ENCODE assay signal across 34 mouse cellular contexts in genomic region chr17:24608370-24608769, GRCm38 (mm10). TPM values are rescaled to one million over a fixed set of nuclear protein-coding genes. Genes with fewer than 3 reads are reported as not detected.
DNase-seq lines count a peak whose midpoint lies in the region; ATAC-seq lines count a peak whose summit lies in the region.
"Had no signal": no experiment of that assay in that cellular context is flagged by ENCODE, and none has a peak within 500 bp of the region (broad histone marks: within the 10 kb centered on the region; RNA-seq: fewer than 3 reads in every experiment).

No protein-coding gene starts in this region.

- ATAC-seq in liver, embryonic 13.5 days (ENCODE audit: low read depth) = peak; percentile 67
- ATAC-seq in liver, embryonic 16.5 days (ENCODE audit: low read depth) = peak; percentile 68
- ATAC-seq in megakaryocyte-erythroid progenitor cell, adult 5-6 weeks (replicated peaks; ENCODE audit: low FRiP score, low TSS enrichment, poor library complexity, severe bottlenecking) = peak; percentile 53
- no peak for ATAC-seq in forebrain, embryonic 14.5 days
- ATAC-seq: CD4-positive, CD25-positive, alpha-beta regulatory T cell, adult 4 months; forebrain, embryonic 13.5 days; forebrain, postnatal 0 days; hindbrain, embryonic 16.5 days had no signal

- H3K27me3 ChIP-seq in liver, embryonic 13.5 days = no peaks in the 10 kb centered on the region
- H3K27me3 ChIP-seq in liver, embryonic 16.5 days (ENCODE audit: control insufficient read depth, insufficient read depth, low read depth, low read length) = no peaks in the 10 kb centered on the region
- H3K27me3 ChIP-seq in forebrain, embryonic 14.5 days (replicated peaks; ENCODE audit: control insufficient read depth, insufficient read depth, low read length) = no peaks in the 10 kb centered on the region
- H3K27me3 ChIP-seq: embryonic facial prominence, embryonic 13.5 days; forebrain, embryonic 13.5 days; hindbrain, embryonic 13.5 days had no signal

- H3K27ac ChIP-seq in liver, embryonic 13.5 days = peak overlapping the region; percentile 90
- peak overlapping the region; percentile 71 for H3K27ac ChIP-seq in liver, embryonic 16.5 days (ENCODE audit: low read length)
- no peak overlapping the region for H3K27ac ChIP-seq in forebrain, embryonic 14.5 days (ENCODE audit: low read depth, low read length)
- H3K27ac ChIP-seq: embryonic facial prominence, embryonic 10.5 days; embryonic facial prominence, embryonic 13.5 days; forebrain, embryonic 10.5 days; forebrain, embryonic 13.5 days; gastrocnemius, adult 2 months; hindbrain, embryonic 10.5 days; hindbrain, embryonic 13.5 days had no signal

- peaks cover 71% of the 10 kb centered on the region for H3K4me1 ChIP-seq in liver, embryonic 13.5 days (replicated peaks)
- H3K4me1 ChIP-seq in liver, embryonic 16.5 days (ENCODE audit: control insufficient read depth, low read depth, low read length) = peaks cover 48% of the 10 kb centered on the region
- no peaks in the 10 kb centered on the region for H3K4me1 ChIP-seq in forebrain, embryonic 14.5 days (ENCODE audit: control insufficient read depth, insufficient read depth, low read length)
- H3K4me1 ChIP-seq: embryonic facial prominence, embryonic 10.5 days; embryonic facial prominence, embryonic 13.5 days; forebrain, embryonic 10.5 days; forebrain, embryonic 13.5 days; hindbrain, embryonic 10.5 days; hindbrain, embryonic 13.5 days had no signal

- no peak overlapping the region for H3K4me3 ChIP-seq in liver, embryonic 13.5 days (replicated peaks)
- H3K4me3 ChIP-seq in liver, embryonic 16.5 days (ENCODE audit: low read depth, low read length) = no peak overlapping the region
- H3K4me3 ChIP-seq in forebrain, embryonic 14.5 days (ENCODE audit: low read depth, low read length) = no peak overlapping the region
- H3K4me3 ChIP-seq: embryonic facial prominence, embryonic 10.5 days; embryonic facial prominence, embryonic 13.5 days; forebrain, embryonic 10.5 days; forebrain, embryonic 13.5 days; gastrocnemius, adult 2 months; hindbrain, embryonic 10.5 days; hindbrain, embryonic 13.5 days had no signal

- peak overlapping the region; percentile 57 for H3K9ac ChIP-seq in liver, embryonic 13.5 days
- no peak overlapping the region for H3K9ac ChIP-seq in liver, embryonic 16.5 days (ENCODE audit: low read depth, low read length)
- no peak overlapping the region for H3K9ac ChIP-seq in forebrain, embryonic 14.5 days (ENCODE audit: low read length)
- H3K9ac ChIP-seq: embryonic facial prominence, embryonic 13.5 days; forebrain, embryonic 13.5 days; forebrain, postnatal 0 days; hindbrain, embryonic 13.5 days had no signal

- DNase-seq in liver = peak; percentile 47
- DNase-seq in liver, embryonic 13.5 days = no peak
- DNase-seq in adrenal gland, adult (ENCODE audit: inconsistent age in 2 of 2, low spot score in 1 of 2) = no peak
- no peak for DNase-seq in ovary, postnatal 36 days (ENCODE audit: low spot score)
- no peak for DNase-seq in forebrain, embryonic 14.5 days (ENCODE audit: low spot score)
- no peak for DNase-seq in heart, postnatal 4 days
- DNase-seq: adrenal gland, adult 8-10 months; adrenal gland, postnatal 25 days; cerebellum, adult 11 months; cerebellum, adult 9-11 months; cerebellum, postnatal 36 days; embryo, embryonic 11 days; forebrain, postnatal 0 days; gastrocnemius, adult 2 months; gastrocnemius, postnatal 14 days had no signal

- 35% methylated on average over 4 of the region's 4 CpGs for WGBS in liver, embryonic 13.5 days (ENCODE audit: insufficient replicate concordance)
- 35% methylated on average over 4 of the region's 4 CpGs for WGBS in liver, embryonic 16.5 days (ENCODE audit: insufficient replicate concordance)
- 92% methylated on average over 4 of the region's 4 CpGs for WGBS in forebrain, embryonic 14.5 days

- peaks cover 57% of the 10 kb centered on the region for H3K36me3 ChIP-seq in liver, embryonic 13.5 days
- H3K36me3 ChIP-seq in liver, embryonic 16.5 days (ENCODE audit: control insufficient read depth, insufficient read depth) = peaks cover under 1% of the 10 kb centered on the region
- H3K36me3 ChIP-seq in forebrain, embryonic 14.5 days (ENCODE audit: control insufficient read depth, insufficient read depth, low read length) = peaks cover 66% of the 10 kb centered on the region

- H3K4me2 ChIP-seq in liver, embryonic 13.5 days = peak overlapping the region; percentile 44
- peak overlapping the region; percentile 6 for H3K4me2 ChIP-seq in liver, embryonic 16.5 days (ENCODE audit: low read depth, low read length)
- H3K4me2 ChIP-seq in forebrain, embryonic 14.5 days (ENCODE audit: low read length) = no peak overlapping the region
- H3K4me2 ChIP-seq: embryonic facial prominence, embryonic 13.5 days; forebrain, embryonic 13.5 days; heart, embryonic 11.5 days; hindbrain, embryonic 13.5 days had no signal

- no peaks in the 10 kb centered on the region for H3K9me3 ChIP-seq in liver, embryonic 13.5 days (replicated peaks)
- no peaks in the 10 kb centered on the region for H3K9me3 ChIP-seq in liver, embryonic 16.5 days (replicated peaks; ENCODE audit: control insufficient read depth, low read length)
- H3K9me3 ChIP-seq in forebrain, embryonic 14.5 days (replicated peaks; ENCODE audit: control insufficient read depth, low read length) = no peaks in the 10 kb centered on the region
- H3K9me3 ChIP-seq: embryonic facial prominence, embryonic 10.5 days; embryonic facial prominence, embryonic 13.5 days; forebrain, embryonic 10.5 days; forebrain, embryonic 13.5 days; hindbrain, embryonic 10.5 days; hindbrain, embryonic 13.5 days had no signal

RNA-seq across cellular contexts. Expression of gene Tsc2, which starts 24.1 kb away (rescaled TPM):
- 18.6 and 22.4 TPM in 2 replicates for polyA plus RNA-seq in liver, embryonic 13.5 days (2015; fragmentation: Nextera tagmentation; extraction: Ambion mirVana)
- polyA plus RNA-seq in liver, embryonic 16.5 days (2015; fragmentation: Nextera tagmentation; extraction: Ambion mirVana) = 20.6 and 23.7 TPM in 2 replicates
- 70.8 and 101 TPM in 2 replicates for total RNA-seq in megakaryocyte-erythroid progenitor cell, adult 5-6 weeks (2014; fragmentation: Nextera tagmentation)
- total RNA-seq in megakaryocyte-erythroid progenitor cell, adult 5-6 weeks (2017) = 39.0 and 44.3 TPM in 2 replicates
- polyA plus RNA-seq in forebrain, embryonic 14.5 days (2014; fragmentation: Nextera tagmentation; extraction: Ambion mirVana) = 59.8 and 66.4 TPM in 2 replicates
- total RNA-seq in heart, postnatal 4 days (2021) = 10 to 100 TPM; 82.9 to 87.9 TPM

RNA-seq across cellular contexts. Expression of gene Nthl1, which starts 24.1 kb away (rescaled TPM):
- 8.4 and 9.2 TPM in 2 replicates for polyA plus RNA-seq in liver, embryonic 13.5 days (2015; fragmentation: Nextera tagmentation; extraction: Ambion mirVana)
- 5.9 and 6.7 TPM in 2 replicates for polyA plus RNA-seq in liver, embryonic 16.5 days (2015; fragmentation: Nextera tagmentation; extraction: Ambion mirVana)
- total RNA-seq in megakaryocyte-erythroid progenitor cell, adult 5-6 weeks (2014; fragmentation: Nextera tagmentation) = 7.8 and 14.1 TPM in 2 replicates
- total RNA-seq in megakaryocyte-erythroid progenitor cell, adult 5-6 weeks (2017) = 4.6 and 12.9 TPM in 2 replicates
- polyA plus RNA-seq in forebrain, embryonic 14.5 days (2014; fragmentation: Nextera tagmentation; extraction: Ambion mirVana) = 10.0 and 12.3 TPM in 2 replicates
- total RNA-seq in heart, postnatal 4 days (2021) = 1 to 10 TPM; 4.0 TPM

RNA-seq across cellular contexts. Expression of gene Slc9a3r2, which starts 41.8 kb away (rescaled TPM):
- polyA plus RNA-seq in liver, embryonic 13.5 days (2015; fragmentation: Nextera tagmentation; extraction: Ambion mirVana) = 9.8 and 10.2 TPM in 2 replicates
- polyA plus RNA-seq in liver, embryonic 16.5 days (2015; fragmentation: Nextera tagmentation; extraction: Ambion mirVana) = 9.8 and 11.8 TPM in 2 replicates
- 1.0 TPM in 1 of 2 replicates, not detected in the other for total RNA-seq in megakaryocyte-erythroid progenitor cell, adult 5-6 weeks (2014; fragmentation: Nextera tagmentation)
- total RNA-seq in megakaryocyte-erythroid progenitor cell, adult 5-6 weeks (2017) = 0.38 and 1.6 TPM in 2 replicates
- 22.4 and 31.3 TPM in 2 replicates for polyA plus RNA-seq in forebrain, embryonic 14.5 days (2014; fragmentation: Nextera tagmentation; extraction: Ambion mirVana)
- total RNA-seq in heart, postnatal 4 days (2021) = 10 to 100 TPM; 61.8 to 75.0 TPM
- polyA plus RNA-seq: CD4-positive, CD25-positive, alpha-beta regulatory T cell, adult 4 months had no signal

RNA-seq across cellular contexts. Expression of gene Npw, which starts 49.9 kb away (rescaled TPM):
- polyA plus RNA-seq in liver, embryonic 13.5 days (2015; fragmentation: Nextera tagmentation; extraction: Ambion mirVana) = 0.24 and 0.28 TPM in 2 replicates
- polyA plus RNA-seq in liver, embryonic 16.5 days (2015; fragmentation: Nextera tagmentation; extraction: Ambion mirVana) = 0.15 and 0.38 TPM in 2 replicates
- 2.0 TPM in 1 of 2 replicates, not detected in the other for total RNA-seq in megakaryocyte-erythroid progenitor cell, adult 5-6 weeks (2014; fragmentation: Nextera tagmentation)
- total RNA-seq in megakaryocyte-erythroid progenitor cell, adult 5-6 weeks (2017) = not detected in 2 replicates
- not detected in 2 replicates for polyA plus RNA-seq in forebrain, embryonic 14.5 days (2014; fragmentation: Nextera tagmentation; extraction: Ambion mirVana)
- not detected for total RNA-seq in heart, postnatal 4 days (2021)
- total RNA-seq: adrenal gland, adult 8-10 months; adrenal gland, postnatal 25 days; forebrain, postnatal 0 days; gastrocnemius, adult 2 months; gastrocnemius, postnatal 14 days; heart, adult 8-10 months; heart, postnatal 25 days; MEL had no signal
- polyA plus RNA-seq: CD4-positive, CD25-positive, alpha-beta regulatory T cell, adult 4 months; cerebellum, adult 2 months; embryonic facial prominence, embryonic 10.5 days; forebrain, embryonic 10.5 days; forebrain, embryonic 13.5 days; frontal cortex, adult 2 months; gonadal fat pad, adult 2 months; heart, embryonic 11.5 days; heart, embryonic 14.5 days; heart, postnatal 0 days; hindbrain, embryonic 10.5 days; hindbrain, embryonic 13.5 days had no signal

RNA-seq across cellular contexts. Expression of gene Pkd1, which starts 58.7 kb away (rescaled TPM):
- polyA plus RNA-seq in liver, embryonic 13.5 days (2015; fragmentation: Nextera tagmentation; extraction: Ambion mirVana) = 2.2 and 3.3 TPM in 2 replicates
- polyA plus RNA-seq in liver, embryonic 16.5 days (2015; fragmentation: Nextera tagmentation; extraction: Ambion mirVana) = 2.7 and 4.0 TPM in 2 replicates
- 17.2 and 20.5 TPM in 2 replicates for total RNA-seq in megakaryocyte-erythroid progenitor cell, adult 5-6 weeks (2014; fragmentation: Nextera tagmentation)
- 4.6 and 5.4 TPM in 2 replicates for total RNA-seq in megakaryocyte-erythroid progenitor cell, adult 5-6 weeks (2017)
- polyA plus RNA-seq in forebrain, embryonic 14.5 days (2014; fragmentation: Nextera tagmentation; extraction: Ambion mirVana) = 12.9 and 16.7 TPM in 2 replicates
- 10 to 100 TPM; 50.1 to 52.6 TPM for total RNA-seq in heart, postnatal 4 days (2021)
